Mouse (Mus musculus) myocyte (in vitro differentiated cells): ENCODE measurements around the gene Icam1.

Source experiments
- CEBPB ChIP-seq: IDR thresholded peaks from 2 replicates; pipeline ENCODE4 v1.6.1; 2011; ENCODE audit warnings: mild to moderate bottlenecking, moderate library complexity; ENCODE audit not compliant: poor library complexity, insufficient read depth, severe bottlenecking
- E2F4 ChIP-seq: IDR thresholded peaks from one replicate; pipeline ENCODE4 v1.6.1; 2011; ENCODE audit warnings: mild to moderate bottlenecking, control low read depth, moderate library complexity; ENCODE audit not compliant: insufficient read depth
- MAX ChIP-seq: IDR thresholded peaks from one replicate; pipeline ENCODE4 v1.6.1; 2011; ENCODE audit warnings: low read depth, mild to moderate bottlenecking, control low read depth
- MYOG ChIP-seq, 3 experiments: IDR thresholded peaks; one replicate each; pipeline ENCODE4 v1.6.1; 2011; ENCODE audit warnings: control low read depth in 2 of 3, low read depth in 2 of 3, mild to moderate bottlenecking in 2 of 3; ENCODE audit not compliant: insufficient read length in 2 of 3, control insufficient read depth in 1 of 3, insufficient read depth in 1 of 3
- POLR2A ChIP-seq: IDR thresholded peaks from one replicate; pipeline ENCODE4 v1.6.1; 2011; ENCODE audit warnings: low read depth, mild to moderate bottlenecking, control low read depth, moderate library complexity; ENCODE audit not compliant: insufficient read length
- POLR2AphosphoS2 ChIP-seq: IDR thresholded peaks from one replicate; pipeline ENCODE4 v1.6.1; 2011; ENCODE audit warnings: low read depth, control low read depth; ENCODE audit not compliant: insufficient read length
- TCF12 ChIP-seq: IDR thresholded peaks from one replicate; pipeline ENCODE4 v1.6.1; 2011; ENCODE audit warnings: mild to moderate bottlenecking, control low read depth; ENCODE audit not compliant: poor library complexity, insufficient read depth, severe bottlenecking
- USF1 ChIP-seq: IDR thresholded peaks from one replicate; pipeline ENCODE4 v1.6.1; 2011; ENCODE audit warnings: low read depth, mild to moderate bottlenecking, control low read depth, moderate library complexity

GRCm38 (mm10) chr9:21010362-21010761, 5.4 kb upstream of the Icam1 start:
- TF ChIP-seq MYOG (IDR thresholded peaks at IDR 0.05; ENCODE audit: control insufficient read depth in 1 of 3, insufficient read depth in 1 of 3, insufficient read length in 2 of 3, low read depth in 2 of 3) (no peak), USF1 (no peak), POLR2A (no peak), CEBPB (no peak), MAX (no peak), E2F4 (no peak), POLR2AphosphoS2 (no peak), TCF12 (no peak)
